Mouse (Mus musculus): ENCODE results near the gene Kansl2.

The Kansl2 gene

GRCm38 (mm10) chr15:98533881-98534627, at the start of gene Kansl2:
Kansl2 (minus strand) TSS chr15:98534264.
- no peaks in the 10 kb centered on the region for H3K27me3 ChIP-seq (ENCODE audit: insufficient read depth, low read length)
- TF ChIP-seq POU5F1 (IDR thresholded peaks at IDR 0.05; ENCODE audit: borderline replicate concordance, low read length), result no peak
- TF ChIP-seq NANOG (IDR thresholded peaks at IDR 0.05; ENCODE audit: borderline replicate concordance, low read length), result no peak
- TF ChIP-seq CTCF (conservative IDR thresholded peaks at IDR 0.05; ENCODE audit: low read length), result no peak

DNA sequence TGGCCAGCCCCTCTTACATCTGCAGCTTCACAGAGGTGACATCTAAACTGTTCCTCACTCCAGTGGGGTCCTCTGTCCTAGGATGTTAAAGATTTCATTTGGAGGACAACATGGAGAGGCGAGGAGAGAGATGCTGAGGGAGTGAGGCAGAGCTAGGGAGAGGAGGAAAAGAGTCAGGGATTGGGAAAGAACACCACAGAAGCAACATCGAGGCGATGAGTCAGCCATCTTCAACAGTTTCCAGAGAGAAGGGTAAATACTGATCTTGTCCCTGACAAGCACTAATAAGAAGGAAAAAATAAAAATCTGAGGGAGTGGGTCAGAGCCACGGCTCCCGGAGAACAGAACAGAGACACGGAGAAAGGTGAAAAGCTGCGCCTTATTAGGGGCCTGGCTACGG, 48.9 kb upstream of the Kansl2 start:
- Histone ChIP-seq H3K36me3 (ENCODE audit: insufficient read depth, low read length) (no peaks in the 10 kb centered on the region), H3K9me3 (ENCODE audit: low read length) (no peaks in the 10 kb centered on the region), H3K27me3 (ENCODE audit: insufficient read depth, low read length) (0 out of 2 replicates have a peak, but pooled peaks cover 7% of the 10 kb centered on the region), H3K4me3 (replicated peaks; ENCODE audit: low read length) (no peak overlapping the region), H3K4me1 (replicated peaks; ENCODE audit: low read depth, low read length) (peaks cover 16% of the 10 kb centered on the region)
- TF ChIP-seq CTCF (conservative IDR thresholded peaks at IDR 0.05; ENCODE audit: low read length) (no peak), NANOG (IDR thresholded peaks at IDR 0.05; ENCODE audit: borderline replicate concordance, low read length) (no peak)

More at GRCm38 (mm10) chr15:98533881-98534627, at the start of gene Kansl2:
- Histone ChIP-seq H3K4me1 (replicated peaks; ENCODE audit: low read depth, low read length) (peaks cover 43% of the 10 kb centered on the region), H3K36me3 (ENCODE audit: insufficient read depth, low read length) (peaks cover 54% of the 10 kb centered on the region), H3K4me3 (replicated peaks; ENCODE audit: low read length) (peak within 1 kb of the TSS; percentile 94), H3K9me3 (ENCODE audit: low read length) (no peaks in the 10 kb centered on the region)

- Histone ChIP-seq H3K4me3 (replicated peaks; ENCODE audit: low read length) (no peak overlapping the region), H3K36me3 (ENCODE audit: insufficient read depth, low read length) (no peaks in the 10 kb centered on the region), H3K9me3 (ENCODE audit: low read length) (no peaks in the 10 kb centered on the region), H3K4me1 (replicated peaks; ENCODE audit: low read depth, low read length) (peaks cover 16% of the 10 kb centered on the region), H3K27me3 (ENCODE audit: insufficient read depth, low read length) (peaks cover 12% of the 10 kb centered on the region; the same call in 1 of the 2 replicates)
- TF ChIP-seq NANOG (IDR thresholded peaks at IDR 0.05; ENCODE audit: borderline replicate concordance, low read length) (no peak), POU5F1 (IDR thresholded peaks at IDR 0.05; ENCODE audit: borderline replicate concordance, low read length) (no peak), CTCF (conservative IDR thresholded peaks at IDR 0.05; ENCODE audit: low read length) (no peak)
Measured at GRCm38 (mm10) chr15:98582410-98582809, 48.3 kb upstream of the Kansl2 start.

GRCm38 (mm10) chr15:98579795-98580464, 45.9 kb upstream of the Kansl2 start:
- Histone ChIP-seq H3K9me3 (ENCODE audit: low read length) (no peaks in the 10 kb centered on the region), H3K4me1 (replicated peaks; ENCODE audit: low read depth, low read length) (peaks cover 3% of the 10 kb centered on the region), H3K36me3 (ENCODE audit: insufficient read depth, low read length) (no peaks in the 10 kb centered on the region), H3K4me3 (replicated peaks; ENCODE audit: low read length) (no peak overlapping the region), H3K27me3 (ENCODE audit: insufficient read depth, low read length) (peaks cover 12% of the 10 kb centered on the region; the same call in 1 of the 2 replicates)
- peak; percentile 56 for TF ChIP-seq CTCF (conservative IDR thresholded peaks at IDR 0.05; ENCODE audit: low read length)
- no peak for TF ChIP-seq NANOG (IDR thresholded peaks at IDR 0.05; ENCODE audit: borderline replicate concordance, low read length)

DNA sequence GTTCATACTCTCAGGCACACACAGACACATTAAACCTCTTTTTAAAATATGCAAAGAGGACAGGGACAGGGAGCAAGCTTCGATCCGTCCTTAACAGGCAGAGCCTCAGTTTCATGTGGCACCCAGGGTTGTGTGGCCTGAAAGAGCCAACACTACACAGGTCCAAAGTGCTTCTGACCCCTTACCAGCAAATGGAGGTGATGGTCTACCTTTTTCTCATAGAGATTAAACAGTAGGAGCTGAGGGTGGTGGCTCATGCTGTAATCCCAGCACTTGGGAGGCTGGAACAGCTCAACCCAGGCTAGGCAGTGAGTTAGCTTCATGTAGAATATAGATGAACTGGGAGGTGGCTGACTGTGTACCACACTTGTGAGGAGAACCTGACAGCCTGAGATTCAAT, 45.2 kb upstream of the Kansl2 start:
- H3K36me3 ChIP-seq (ENCODE audit: insufficient read depth, low read length), result no peaks in the 10 kb centered on the region
- H3K9me3 ChIP-seq (ENCODE audit: low read length), result no peaks in the 10 kb centered on the region
- H3K27me3 ChIP-seq (ENCODE audit: insufficient read depth, low read length), result peaks cover 10% of the 10 kb centered on the region; the same call in 1 of the 2 replicates
- no peaks in the 10 kb centered on the region for H3K4me1 ChIP-seq (replicated peaks; ENCODE audit: low read depth, low read length)
- TF ChIP-seq NANOG (IDR thresholded peaks at IDR 0.05; ENCODE audit: borderline replicate concordance, low read length), result no peak
- no peak for TF ChIP-seq POU5F1 (IDR thresholded peaks at IDR 0.05; ENCODE audit: borderline replicate concordance, low read length)
- 0 out of 2 replicates have a peak, but pooled peaks have one; percentile 7 for TF ChIP-seq CTCF (conservative IDR thresholded peaks at IDR 0.05; ENCODE audit: low read length)
- no peak overlapping the region for H3K4me3 ChIP-seq (replicated peaks; ENCODE audit: low read length)

GRCm38 (mm10) chr15:98573293-98573692, 39.2 kb upstream of the Kansl2 start:
- H3K4me3 ChIP-seq (replicated peaks; ENCODE audit: low read length), result no peak overlapping the region
- H3K4me1 ChIP-seq (replicated peaks; ENCODE audit: low read depth, low read length), result peaks cover 27% of the 10 kb centered on the region
- peaks cover 6% of the 10 kb centered on the region; the same call in 1 of the 2 replicates for H3K27me3 ChIP-seq (ENCODE audit: insufficient read depth, low read length)
- no peak for TF ChIP-seq POU5F1 (IDR thresholded peaks at IDR 0.05; ENCODE audit: borderline replicate concordance, low read length)
- no peak for TF ChIP-seq CTCF (conservative IDR thresholded peaks at IDR 0.05; ENCODE audit: low read length)
- TF ChIP-seq NANOG (IDR thresholded peaks at IDR 0.05; ENCODE audit: borderline replicate concordance, low read length), result no peak
- peaks cover 8% of the 10 kb centered on the region for H3K36me3 ChIP-seq (ENCODE audit: insufficient read depth, low read length)
- no peaks in the 10 kb centered on the region for H3K9me3 ChIP-seq (ENCODE audit: low read length)

DNA sequence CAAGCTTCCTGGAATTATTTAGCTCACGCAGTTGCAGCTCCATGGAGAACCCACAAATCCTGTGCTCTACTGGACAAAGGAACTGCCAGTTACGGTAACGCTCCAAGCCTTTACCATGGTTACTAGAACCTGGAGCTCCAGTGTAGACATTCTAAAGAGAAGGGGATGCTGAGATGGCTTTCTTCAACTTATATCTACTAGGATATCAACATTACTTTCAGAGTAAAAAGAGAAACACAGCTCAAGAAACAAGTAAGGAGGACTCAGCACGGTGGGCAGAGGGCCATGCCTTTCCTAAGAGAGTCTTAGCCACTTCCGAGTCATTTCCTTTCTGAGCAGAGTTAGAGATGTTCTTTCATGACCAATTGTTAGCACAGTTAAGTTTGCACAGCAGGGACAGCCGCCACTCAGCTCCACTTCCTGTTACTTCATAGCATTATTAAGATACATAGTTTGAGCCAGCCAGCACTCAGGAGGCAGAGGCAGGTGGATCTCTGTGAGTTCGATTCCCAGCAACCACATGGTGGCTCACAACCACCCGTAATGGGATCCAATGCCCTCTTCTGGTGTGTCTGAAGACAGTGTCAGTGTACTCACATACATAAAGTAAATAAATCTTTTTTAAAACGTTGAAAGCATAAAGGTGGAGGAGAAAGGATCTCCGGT, 36.9 kb upstream of the Kansl2 start, which contains the start of the genes Ccnt1 and 4930415O20Rik:
Gene Ccnt1, minus strand, starts transcription at position 51 of the 666 bp plus-strand sequence.
Gene 4930415O20Rik, plus strand, starts transcription at position 132 of the 666 bp plus-strand sequence.
- peaks cover 11% of the 10 kb centered on the region for H3K36me3 ChIP-seq (ENCODE audit: insufficient read depth, low read length)
- H3K27me3 ChIP-seq (ENCODE audit: insufficient read depth, low read length), result no peaks in the 10 kb centered on the region
- H3K4me3 ChIP-seq (replicated peaks; ENCODE audit: low read length), result 0 out of 2 replicates have a peak within 1 kb of the TSS, but pooled peaks have one; percentile 97
- TF ChIP-seq NANOG (IDR thresholded peaks at IDR 0.05; ENCODE audit: borderline replicate concordance, low read length), result no peak
- TF ChIP-seq POU5F1 (IDR thresholded peaks at IDR 0.05; ENCODE audit: borderline replicate concordance, low read length), result no peak
- TF ChIP-seq CTCF (conservative IDR thresholded peaks at IDR 0.05; ENCODE audit: low read length), result no peak
- H3K4me1 ChIP-seq (replicated peaks; ENCODE audit: low read depth, low read length), result peaks cover 32% of the 10 kb centered on the region
- no peaks in the 10 kb centered on the region for H3K9me3 ChIP-seq (ENCODE audit: low read length)
